Mouse (Mus musculus) embryonic facial prominence, embryonic 10.5 days (tissue): Measurements from ENCODE around the gene Gdf2. TPM values are rescaled to one million over a fixed set of nuclear protein-coding genes. Genes with fewer than 3 reads are reported as not detected.

Experiments used
- DNase-seq: peaks from one replicate; pipeline ENCODE4 v3.0.0-alpha.2; 2017; ENCODE audit warnings: low spot score
- H3K27ac ChIP-seq: fragments of 300-500 bp; sonication (generic); replicated peaks from 2 replicates; pipeline ENCODE4 v1.5.1; 2016; ENCODE audit warnings: mild to moderate bottlenecking
- H3K27me3 ChIP-seq: fragments of 300-500 bp; sonication (generic); replicated peaks from 2 replicates; pipeline ENCODE4 v1.6.1; 2016; ENCODE audit warnings: low read depth, mild to moderate bottlenecking; ENCODE audit not compliant: poor library complexity, severe bottlenecking
- H3K36me3 ChIP-seq: fragments of 300-500 bp; sonication (generic); replicated peaks from 2 replicates; pipeline ENCODE4 v1.6.1; 2016; ENCODE audit warnings: mild to moderate bottlenecking, moderate library complexity
- H3K4me1 ChIP-seq: fragments of 300-500 bp; sonication (generic); 2 replicates; pipeline ENCODE4 v1.6.1; 2016
- H3K4me3 ChIP-seq: fragments of 300-500 bp; sonication (generic); 2 replicates; pipeline ENCODE4 v1.5.1; 2016; ENCODE audit warnings: mild to moderate bottlenecking, moderate library complexity
- H3K9me3 ChIP-seq: fragments of 300-500 bp; sonication (generic); 2 replicates; pipeline ENCODE4 v1.6.1; 2016; ENCODE audit warnings: mild to moderate bottlenecking
- WGBS: fragments of 180-500 bp; shearing (Covaris S2); methylation state at CpG from one replicate; pipeline ENCODE4 v1.1.7; 2016; 5-methylcytosine and 5-hydroxymethylcytosine counted together
- polyA plus RNA-seq: library from polyadenylated mRNA; unstranded; fragments of >200 nt; fragmentation: Nextera tagmentation; extraction: Ambion mirVana; gene quantifications from 2 replicates; pipeline ENCODE4 v1.2.1, GENCODE M21; 2016

The Gdf2 gene
- polyA plus RNA-seq, 1 experiment from 2014 or later, result not detected

DNA sequence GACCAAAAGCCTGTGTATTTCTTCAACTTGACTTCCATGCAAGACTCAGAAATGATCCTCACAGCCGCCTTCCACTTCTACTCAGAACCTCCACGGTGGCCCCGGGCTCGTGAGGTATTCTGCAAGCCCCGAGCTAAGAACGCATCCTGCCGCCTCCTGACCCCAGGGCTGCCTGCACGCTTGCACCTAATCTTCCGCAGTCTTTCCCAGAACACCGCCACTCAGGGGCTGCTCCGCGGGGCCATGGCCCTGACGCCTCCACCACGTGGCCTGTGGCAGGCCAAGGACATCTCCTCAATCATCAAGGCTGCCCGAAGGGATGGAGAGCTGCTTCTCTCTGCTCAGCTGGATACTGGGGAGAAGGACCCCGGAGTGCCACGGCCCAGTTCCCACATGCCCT is 9.0 kb upstream of the Gdf2 start:
- Histone ChIP-seq H3K4me3 (no peak overlapping the region), H3K27ac (no peak overlapping the region), H3K4me1 (peaks cover 3% of the 10 kb centered on the region), H3K9me3 (no peaks in the 10 kb centered on the region), H3K36me3 (no peaks in the 10 kb centered on the region), H3K27me3 (peaks cover 87% of the 10 kb centered on the region)
- WGBS, result 66% methylated on average over 17 of the region's 17 CpGs
- DNase-seq, result no peak

DNA sequence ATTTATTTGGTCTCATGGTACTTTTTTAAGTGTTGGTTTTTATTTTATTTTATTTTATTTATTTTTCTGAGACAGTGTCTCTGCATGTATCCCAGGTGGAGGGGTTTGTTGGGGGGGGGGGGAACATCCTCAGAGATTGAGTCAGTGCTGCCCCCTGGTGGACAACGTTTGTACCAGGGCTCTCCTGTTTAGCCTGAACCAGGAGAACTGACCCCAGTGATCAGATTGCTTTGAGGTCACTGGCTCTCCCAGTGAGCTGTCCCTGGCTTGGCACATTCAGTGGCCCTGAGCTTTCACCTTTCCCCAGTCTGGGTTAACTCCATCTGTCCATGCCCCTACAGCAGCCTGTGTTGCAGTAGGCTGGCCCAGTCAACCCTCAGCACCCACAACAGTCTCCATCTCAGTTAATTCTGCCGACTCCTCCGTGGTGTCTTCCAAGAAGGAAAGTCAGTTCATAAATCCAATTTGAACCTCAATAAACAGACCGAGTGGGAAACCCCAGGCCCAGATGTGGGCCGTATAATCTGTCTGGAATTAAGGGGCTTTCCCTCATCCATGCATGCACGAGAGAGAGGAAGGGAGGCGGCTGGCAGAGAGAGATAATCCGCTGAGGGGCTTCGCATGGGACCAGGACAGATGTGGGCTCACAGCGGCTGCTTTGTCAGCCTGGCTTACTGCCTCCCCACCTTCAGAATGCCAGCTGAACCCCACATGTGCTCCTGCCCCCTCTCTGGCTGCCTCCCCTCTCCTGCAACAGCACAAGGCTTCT is 7.7 kb upstream of the Gdf2 start:
- DNase-seq, result peak; percentile 63
- peaks cover 77% of the 10 kb centered on the region for H3K27me3 ChIP-seq
- no peak overlapping the region for H3K4me3 ChIP-seq
- H3K27ac ChIP-seq, result no peak overlapping the region
- 67% methylated on average over 10 of the region's 10 CpGs for WGBS
- H3K36me3 ChIP-seq, result no peaks in the 10 kb centered on the region
- no peaks in the 10 kb centered on the region for H3K9me3 ChIP-seq
- H3K4me1 ChIP-seq, result peaks cover 3% of the 10 kb centered on the region

DNA sequence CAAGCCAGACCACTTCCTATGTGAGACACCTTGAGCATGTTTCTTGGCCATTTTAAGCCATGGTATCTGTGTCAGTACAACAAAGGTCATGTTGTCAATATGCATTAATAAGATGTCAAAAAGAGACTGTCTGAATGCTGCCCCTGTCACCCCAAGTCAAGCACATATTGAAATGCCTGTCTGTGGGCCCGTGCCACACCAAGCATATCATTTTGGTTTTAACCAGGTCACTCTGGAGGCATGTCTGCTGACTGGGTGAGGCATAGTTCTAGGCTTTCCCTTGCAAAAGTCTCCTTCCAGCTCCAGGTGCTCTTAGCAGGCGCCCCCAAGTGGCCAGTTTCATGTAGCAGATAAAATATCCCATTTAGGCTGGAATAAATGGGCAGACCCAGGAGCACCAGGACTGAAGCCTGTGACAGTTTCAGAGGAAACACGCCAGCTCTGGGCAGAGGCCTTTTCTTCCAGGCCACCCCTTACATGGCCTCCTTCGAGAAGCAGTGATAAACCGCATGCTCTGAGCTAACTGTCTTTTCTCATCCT is 7.0 kb upstream of the Gdf2 start:
- DNase-seq, result peak; percentile 67
- H3K9me3 ChIP-seq, result no peaks in the 10 kb centered on the region
- no peak overlapping the region for H3K4me3 ChIP-seq
- no peaks in the 10 kb centered on the region for H3K36me3 ChIP-seq
- H3K27ac ChIP-seq, result no peak overlapping the region
- peaks cover 76% of the 10 kb centered on the region for H3K27me3 ChIP-seq
- peaks cover 3% of the 10 kb centered on the region for H3K4me1 ChIP-seq
- 45% methylated on average over 5 of the region's 5 CpGs for WGBS

DNA sequence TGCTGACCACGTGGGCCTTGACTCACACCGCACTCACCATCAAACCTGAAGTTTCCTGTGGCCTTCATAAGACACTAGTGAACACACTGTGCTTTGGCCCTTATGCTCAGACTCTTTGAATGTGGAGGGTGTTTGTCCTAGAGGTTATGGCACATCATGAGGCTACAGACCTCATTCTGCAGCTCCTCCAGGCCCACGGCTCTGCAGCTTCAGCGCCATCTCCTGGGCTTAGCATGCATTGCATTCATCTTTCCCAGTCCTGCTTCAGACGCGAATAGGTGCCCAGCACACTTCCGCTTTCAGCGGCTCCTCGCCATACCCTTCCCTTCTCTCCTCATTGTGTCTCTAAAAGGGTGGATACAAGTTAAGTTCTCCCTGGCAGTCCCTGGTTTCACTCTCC is 1.7 kb upstream of the Gdf2 start:
- Histone ChIP-seq H3K27me3 (peaks cover 68% of the 10 kb centered on the region), H3K4me3 (peak overlapping the region; percentile 32; the same call in 1 of the 2 replicates), H3K9me3 (no peaks in the 10 kb centered on the region), H3K36me3 (no peaks in the 10 kb centered on the region), H3K4me1 (0 out of 2 replicates have a peak, but pooled peaks cover 3% of the 10 kb centered on the region), H3K27ac (peak overlapping the region; percentile 44; the same call in 1 of the 2 replicates)
- 30% methylated on average over 9 of the region's 9 CpGs for WGBS
- peak; percentile 77 for DNase-seq

DNA sequence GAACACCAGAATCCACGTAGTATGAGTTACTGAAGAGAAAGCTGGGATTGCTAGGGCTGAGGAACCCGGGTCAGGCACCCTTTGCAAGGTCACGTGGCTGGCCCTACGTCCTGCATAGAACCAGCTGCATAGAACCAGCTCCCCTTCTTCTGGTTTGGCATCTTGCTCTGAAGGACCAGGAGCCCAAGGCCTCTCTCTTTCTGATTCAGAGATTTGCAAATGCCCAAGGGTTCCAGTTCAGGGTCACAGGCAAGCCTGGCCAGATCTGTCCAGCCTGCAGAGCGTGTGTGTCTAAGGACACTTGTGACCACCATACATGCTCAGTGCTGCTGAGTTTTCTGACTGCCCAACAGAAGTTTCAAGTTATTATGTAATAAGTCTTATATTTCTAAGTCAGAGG is 1.4 kb downstream of the Gdf2 start:
- H3K4me1 ChIP-seq, result 0 out of 2 replicates have a peak, but pooled peaks cover 3% of the 10 kb centered on the region
- H3K9me3 ChIP-seq, result no peaks in the 10 kb centered on the region
- no peaks in the 10 kb centered on the region for H3K36me3 ChIP-seq
- WGBS, result 75% methylated on average over 5 of the region's 5 CpGs
- no peak overlapping the region for H3K4me3 ChIP-seq
- H3K27me3 ChIP-seq, result peaks cover 71% of the 10 kb centered on the region
- H3K27ac ChIP-seq, result no peak overlapping the region
- no peak for DNase-seq

DNA sequence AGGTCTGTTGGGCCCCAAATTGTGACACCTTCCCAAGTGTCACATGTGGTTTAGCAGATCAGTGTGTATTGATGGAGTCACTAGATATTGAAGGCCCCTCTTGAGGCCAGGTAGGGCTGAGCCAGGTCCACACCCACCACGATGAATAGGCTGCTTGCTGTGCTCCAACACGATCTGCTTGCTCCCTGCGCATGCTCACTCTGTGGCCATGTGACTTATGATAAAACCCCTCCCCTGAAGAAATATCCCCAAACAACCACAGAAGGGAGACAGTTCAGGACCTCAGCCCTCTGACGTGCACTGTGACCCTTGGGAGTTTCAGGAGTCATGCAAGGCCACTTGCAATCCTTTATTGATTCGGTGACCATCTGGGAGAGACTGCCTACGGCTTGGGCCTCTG is 5.3 kb downstream of the Gdf2 start:
- no peaks in the 10 kb centered on the region for H3K36me3 ChIP-seq
- no peak for DNase-seq
- WGBS, result 77% methylated on average over 6 of the region's 6 CpGs

DNA sequence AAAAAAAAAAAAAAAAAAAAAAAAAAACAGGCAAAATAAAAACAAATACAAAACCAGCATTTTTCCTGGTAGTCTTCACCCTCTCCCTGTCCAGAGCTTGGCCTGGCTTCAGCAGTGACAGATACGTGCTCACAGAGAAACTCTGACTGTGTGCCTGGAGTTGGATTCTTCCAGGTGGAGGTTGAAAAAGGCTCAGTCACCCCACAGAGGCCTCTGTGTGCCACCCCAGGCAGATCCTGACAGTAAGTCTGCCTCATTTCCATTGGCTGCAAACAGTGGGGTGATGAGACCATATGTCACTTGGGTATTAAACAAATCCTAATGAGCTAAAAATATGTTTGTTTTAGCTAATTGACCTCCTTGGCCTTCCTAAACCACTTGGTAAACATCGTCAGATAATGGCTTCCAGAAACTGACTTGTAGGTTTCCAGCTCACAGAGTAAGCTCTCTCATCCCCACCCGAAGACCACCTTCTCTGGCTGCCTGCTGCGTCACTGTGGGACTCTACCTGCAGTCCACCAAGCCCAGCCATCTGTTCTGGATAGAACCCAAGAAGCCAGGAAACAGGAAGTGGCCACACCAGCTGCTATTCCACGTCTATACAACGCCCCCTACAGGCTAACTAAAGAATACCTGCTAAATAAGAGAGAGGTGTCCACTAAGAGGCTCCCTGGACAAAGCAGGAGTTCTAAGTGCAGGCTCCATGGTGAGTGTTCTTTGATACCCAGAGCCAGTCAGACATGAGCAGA is 11.6 kb downstream of the Gdf2 start:
- no peak overlapping the region for H3K4me3 ChIP-seq
- peaks cover 76% of the 10 kb centered on the region for H3K27me3 ChIP-seq
- H3K4me1 ChIP-seq, result peaks cover 8% of the 10 kb centered on the region
- H3K9me3 ChIP-seq, result peaks cover 5% of the 10 kb centered on the region; the same call in 1 of the 2 replicates
- WGBS, result 38% methylated on average over 6 of the region's 6 CpGs
- no peaks in the 10 kb centered on the region for H3K36me3 ChIP-seq
- no peak overlapping the region for H3K27ac ChIP-seq
- peak; percentile 26 for DNase-seq

More for the DNA sequence above, 5.3 kb downstream of the Gdf2 start:
- Histone ChIP-seq H3K4me1 (no peaks in the 10 kb centered on the region), H3K4me3 (no peak overlapping the region), H3K27ac (no peak overlapping the region), H3K27me3 (peaks cover 74% of the 10 kb centered on the region), H3K9me3 (no peaks in the 10 kb centered on the region)

DNA sequence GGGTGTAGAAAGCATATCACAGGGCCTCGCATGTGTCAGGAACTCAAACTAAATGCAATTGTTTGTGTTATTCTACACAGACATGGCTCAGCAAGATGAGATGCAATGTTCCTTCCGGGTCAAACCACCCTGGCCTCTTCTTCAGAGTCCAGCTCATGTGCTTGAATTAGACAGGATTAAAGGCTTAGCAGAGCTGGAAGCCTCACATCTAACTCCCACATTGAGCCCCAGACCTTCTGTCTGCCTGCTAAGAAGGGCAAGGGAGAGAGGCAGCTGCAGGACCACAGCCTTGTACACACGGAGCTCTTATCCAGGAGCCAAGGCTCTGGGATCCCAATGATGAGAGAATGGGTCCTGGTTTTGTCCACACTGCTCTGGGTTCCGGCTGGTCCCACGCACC is 12.9 kb downstream of the Gdf2 start, which contains the start of gene Rbp3:
Rbp3 (plus strand) TSS at position 243 of the 400 bp plus-strand sequence.
- H3K27me3 ChIP-seq, result peaks cover 76% of the 10 kb centered on the region
- H3K4me3 ChIP-seq, result no peak within 1 kb of the TSS
- DNase-seq, result no peak
- peaks cover 8% of the 10 kb centered on the region for H3K4me1 ChIP-seq
- H3K9me3 ChIP-seq, result peaks cover 5% of the 10 kb centered on the region; the same call in 1 of the 2 replicates
- H3K36me3 ChIP-seq, result no peaks in the 10 kb centered on the region
- WGBS, result 86% methylated on average over 5 of the region's 5 CpGs
- no peak within 1 kb of the TSS for H3K27ac ChIP-seq

DNA sequence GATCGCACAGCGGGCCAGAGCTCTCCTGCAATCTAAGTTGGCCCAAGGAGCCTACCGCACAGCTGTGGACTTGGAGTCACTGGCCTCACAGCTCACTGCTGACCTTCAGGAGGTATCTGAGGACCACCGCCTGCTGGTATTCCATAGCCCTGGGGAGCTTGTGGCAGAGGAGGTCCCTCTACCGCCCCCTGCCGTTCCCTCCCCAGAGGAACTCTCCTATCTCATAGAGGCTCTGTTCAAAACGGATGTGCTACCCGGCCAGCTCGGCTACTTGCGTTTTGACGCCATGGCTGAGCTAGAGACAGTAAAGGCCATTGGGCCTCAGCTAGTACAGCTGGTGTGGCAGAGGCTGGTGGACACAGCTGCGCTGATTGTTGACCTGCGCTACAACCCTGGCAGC is 15.2 kb downstream of the Gdf2 start:
- H3K27me3 ChIP-seq, result peaks cover 75% of the 10 kb centered on the region
- no peak overlapping the region for H3K27ac ChIP-seq
- peaks cover 8% of the 10 kb centered on the region for H3K4me1 ChIP-seq
- H3K9me3 ChIP-seq, result peaks cover 5% of the 10 kb centered on the region; the same call in 1 of the 2 replicates
- WGBS, result 74% methylated on average over 13 of the region's 13 CpGs
- DNase-seq, result no peak
- no peak overlapping the region for H3K4me3 ChIP-seq
- H3K36me3 ChIP-seq, result no peaks in the 10 kb centered on the region

DNA sequence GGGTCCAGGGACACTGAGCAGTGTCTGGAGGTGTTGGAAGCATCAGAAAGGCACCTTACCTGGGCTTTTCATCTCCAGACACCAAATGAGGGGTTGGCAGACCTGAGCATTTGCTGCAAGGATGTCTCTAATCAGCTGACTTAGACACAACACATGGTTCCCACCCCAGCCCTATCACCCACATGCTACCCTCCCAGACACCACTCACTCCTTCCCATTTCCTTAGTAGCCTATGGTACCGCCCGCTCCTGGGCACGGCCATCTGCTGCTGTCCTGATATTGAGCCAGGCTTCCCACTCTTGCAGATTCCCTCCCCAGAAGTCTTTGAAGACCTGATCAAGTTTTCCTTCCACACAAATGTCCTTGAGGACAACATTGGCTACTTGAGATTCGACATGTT is 17.3 kb downstream of the Gdf2 start:
- no peak for DNase-seq
- 89% methylated on average over 4 of the region's 4 CpGs for WGBS
- no peak overlapping the region for H3K4me3 ChIP-seq

DNA sequence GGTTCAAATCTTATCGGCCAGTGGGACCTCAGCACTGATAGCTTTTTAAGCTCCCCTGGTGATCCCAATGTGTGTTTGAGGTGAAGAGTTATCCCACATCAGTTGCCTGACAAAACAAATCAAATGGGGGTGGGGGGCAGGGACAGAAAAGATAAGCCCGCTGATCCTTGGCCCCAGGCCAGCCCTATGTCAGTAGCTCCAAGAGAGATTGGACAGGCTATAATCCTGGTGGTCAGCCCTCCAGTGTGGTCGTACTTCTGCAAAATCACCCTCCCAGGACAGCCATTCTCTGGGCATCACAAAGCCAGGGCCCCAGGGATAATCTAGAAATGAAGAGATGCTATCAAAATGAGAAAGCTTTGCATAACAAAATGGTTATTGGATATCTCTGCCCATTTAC is 18.0 kb downstream of the Gdf2 start:
- no peak overlapping the region for H3K4me3 ChIP-seq
- 69% methylated on average over 3 of the region's 3 CpGs for WGBS
- H3K27ac ChIP-seq, result no peak overlapping the region
- H3K27me3 ChIP-seq, result peaks cover 89% of the 10 kb centered on the region
- H3K36me3 ChIP-seq, result no peaks in the 10 kb centered on the region
- no peak for DNase-seq
- H3K9me3 ChIP-seq, result peaks cover 5% of the 10 kb centered on the region; the same call in 1 of the 2 replicates
- no peaks in the 10 kb centered on the region for H3K4me1 ChIP-seq

More for the DNA sequence above, 17.3 kb downstream of the Gdf2 start:
- Histone ChIP-seq H3K4me1 (no peaks in the 10 kb centered on the region), H3K9me3 (peaks cover 5% of the 10 kb centered on the region; the same call in 1 of the 2 replicates), H3K27ac (no peak overlapping the region), H3K27me3 (peaks cover 89% of the 10 kb centered on the region), H3K36me3 (no peaks in the 10 kb centered on the region)

DNA sequence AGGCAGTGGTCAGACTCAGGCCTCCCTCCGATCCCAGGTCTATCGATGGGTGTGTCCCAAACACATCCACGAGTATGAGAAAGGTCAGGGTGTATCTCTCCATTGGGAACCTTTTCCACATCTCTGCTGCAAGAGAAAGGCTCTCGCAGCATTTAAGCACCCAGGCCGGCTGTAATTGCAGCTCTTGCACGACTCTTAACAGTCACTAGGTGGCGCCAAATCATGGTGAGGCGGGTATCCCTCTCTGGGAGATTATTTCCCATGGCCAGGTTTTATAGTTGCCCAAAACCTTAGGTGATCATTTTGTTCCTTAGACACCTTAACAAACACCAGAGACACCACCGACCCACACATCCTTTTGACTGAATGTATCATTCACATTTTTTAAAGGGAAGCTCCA is 18.5 kb downstream of the Gdf2 start:
- Histone ChIP-seq H3K9me3 (peaks cover 5% of the 10 kb centered on the region; the same call in 1 of the 2 replicates), H3K4me1 (no peaks in the 10 kb centered on the region), H3K27me3 (peaks cover 84% of the 10 kb centered on the region), H3K27ac (no peak overlapping the region), H3K4me3 (no peak overlapping the region), H3K36me3 (no peaks in the 10 kb centered on the region)
- DNase-seq, result peak; percentile 54
- WGBS, result 13% methylated on average over 9 of the region's 9 CpGs
